Mouse (Mus musculus): ENCODE measurements around the gene Vegfc. TPM values are rescaled to one million over a fixed set of nuclear protein-coding genes. Genes with fewer than 3 reads are reported as not detected.

Gene Vegfc
- polyA plus RNA-seq, 1 experiment from 2014 or later = 7.0 TPM

DNA sequence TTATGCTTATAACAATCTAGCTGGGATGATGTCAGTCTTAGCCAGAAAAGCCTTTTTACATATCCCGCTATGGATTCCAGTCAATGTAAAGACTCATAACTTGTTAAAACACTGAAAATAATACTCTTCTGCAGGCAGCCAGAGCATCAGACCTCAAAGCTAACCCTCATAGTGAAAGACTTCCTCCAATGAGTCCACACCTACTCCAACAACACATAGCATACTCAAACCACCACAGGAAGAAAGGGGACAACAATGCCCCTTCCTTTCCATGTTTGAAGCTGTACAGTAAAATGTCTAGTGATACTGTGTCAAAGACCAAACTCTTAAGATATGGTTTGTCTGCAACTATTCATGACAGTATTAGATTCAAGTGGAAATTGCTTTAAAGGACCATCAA lies 153.2 kb downstream of the Vegfc start:
- H3K9me3 ChIP-seq (replicated peaks; ENCODE audit: control insufficient read depth, low read length) = no peaks in the 10 kb centered on the region
- H3K27ac ChIP-seq (ENCODE audit: low read length) = no peak overlapping the region
- no peak overlapping the region for H3K4me3 ChIP-seq (ENCODE audit: low read length)
- 89% methylated on average over 1 of the region's 1 CpGs for WGBS
- H3K36me3 ChIP-seq (ENCODE audit: control insufficient read depth, insufficient read depth) = no peaks in the 10 kb centered on the region
- H3K4me1 ChIP-seq (ENCODE audit: control insufficient read depth, insufficient read depth, low read length) = 0 out of 2 replicates have a peak, but pooled peaks cover 4% of the 10 kb centered on the region
- no peak overlapping the region for H3K4me2 ChIP-seq (ENCODE audit: low read depth, low read length)
- ATAC-seq (replicated peaks; ENCODE audit: extremely low read depth, insufficient read depth, low FRiP score) = no peak
- H3K9ac ChIP-seq (ENCODE audit: low read length) = no peak overlapping the region
- H3K27me3 ChIP-seq (ENCODE audit: control insufficient read depth, insufficient read depth, low read length) = no peaks in the 10 kb centered on the region

DNA sequence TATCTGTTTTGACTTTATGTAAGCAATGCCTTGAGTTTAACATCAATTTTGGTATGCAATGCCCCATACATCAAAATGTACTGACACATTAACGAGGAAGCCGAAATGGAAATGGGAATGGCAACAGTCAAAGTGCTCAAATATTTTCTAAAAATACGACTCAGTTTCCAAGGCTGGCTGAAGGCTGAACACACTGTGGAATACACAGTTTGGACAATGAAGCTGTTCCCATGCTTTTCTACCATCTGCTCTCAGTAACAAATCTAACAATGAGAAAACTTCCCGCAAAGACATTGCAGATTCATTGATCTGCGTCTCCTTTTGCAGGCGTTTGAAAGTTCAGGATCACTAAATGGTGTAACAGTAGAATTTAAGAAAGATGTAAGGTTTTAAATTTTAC lies 155.9 kb downstream of the Vegfc start:
- no peaks in the 10 kb centered on the region for H3K36me3 ChIP-seq (ENCODE audit: control insufficient read depth, insufficient read depth)
- WGBS = 80% methylated on average over 6 of the region's 6 CpGs

More for the DNA sequence above, 155.9 kb downstream of the Vegfc start:
- no peak overlapping the region for H3K4me2 ChIP-seq (ENCODE audit: low read depth, low read length)
- no peak overlapping the region for H3K27ac ChIP-seq (ENCODE audit: low read length)
- H3K4me3 ChIP-seq (ENCODE audit: low read length) = no peak overlapping the region
- ATAC-seq (replicated peaks; ENCODE audit: extremely low read depth, insufficient read depth, low FRiP score) = no peak
- 0 out of 2 replicates have a peak, but pooled peaks cover 4% of the 10 kb centered on the region for H3K4me1 ChIP-seq (ENCODE audit: control insufficient read depth, insufficient read depth, low read length)
- no peaks in the 10 kb centered on the region for H3K9me3 ChIP-seq (replicated peaks; ENCODE audit: control insufficient read depth, low read length)
- H3K9ac ChIP-seq (ENCODE audit: low read length) = no peak overlapping the region
- H3K27me3 ChIP-seq (ENCODE audit: control insufficient read depth, insufficient read depth, low read length) = no peaks in the 10 kb centered on the region

Measured in heart, embryonic 16.5 days (tissue).